Mouse (Mus musculus) testis, adult 2 months (tissue): Measurements from ENCODE around the gene Asna1.

Experiments
- CTCF ChIP-seq: fragments of 200-500 bp; IDR thresholded peaks from 2 replicates; pipeline ENCODE4 v1.5.1; 2012; ENCODE audit warnings: low read depth, mild to moderate bottlenecking, inconsistent platforms, low read length, moderate library complexity; ENCODE audit not compliant: control insufficient read depth, insufficient read depth, insufficient replicate concordance
- POLR2A ChIP-seq: fragments of 200-500 bp; IDR thresholded peaks from 2 replicates; pipeline ENCODE4 v1.6.1; 2012; ENCODE audit warnings: low read depth, mild to moderate bottlenecking, inconsistent platforms, low read length, moderate library complexity; ENCODE audit not compliant: control insufficient read depth

GRCm38 (mm10) chr8:84977435-84978247, 47.4 kb downstream of the Asna1 start:
- TF ChIP-seq CTCF (no peak), POLR2A (0 out of 2 replicates have a peak, but pooled peaks have one; percentile 44)
